Mouse (Mus musculus): ENCODE measurements at regions not wholly inside any gene's neighbourhood (a gene's known extent, or its start where the extent isn't known, plus 50 kb on each side); places are given as distances from the start of the nearest gene placed in this dataset.

DNA sequence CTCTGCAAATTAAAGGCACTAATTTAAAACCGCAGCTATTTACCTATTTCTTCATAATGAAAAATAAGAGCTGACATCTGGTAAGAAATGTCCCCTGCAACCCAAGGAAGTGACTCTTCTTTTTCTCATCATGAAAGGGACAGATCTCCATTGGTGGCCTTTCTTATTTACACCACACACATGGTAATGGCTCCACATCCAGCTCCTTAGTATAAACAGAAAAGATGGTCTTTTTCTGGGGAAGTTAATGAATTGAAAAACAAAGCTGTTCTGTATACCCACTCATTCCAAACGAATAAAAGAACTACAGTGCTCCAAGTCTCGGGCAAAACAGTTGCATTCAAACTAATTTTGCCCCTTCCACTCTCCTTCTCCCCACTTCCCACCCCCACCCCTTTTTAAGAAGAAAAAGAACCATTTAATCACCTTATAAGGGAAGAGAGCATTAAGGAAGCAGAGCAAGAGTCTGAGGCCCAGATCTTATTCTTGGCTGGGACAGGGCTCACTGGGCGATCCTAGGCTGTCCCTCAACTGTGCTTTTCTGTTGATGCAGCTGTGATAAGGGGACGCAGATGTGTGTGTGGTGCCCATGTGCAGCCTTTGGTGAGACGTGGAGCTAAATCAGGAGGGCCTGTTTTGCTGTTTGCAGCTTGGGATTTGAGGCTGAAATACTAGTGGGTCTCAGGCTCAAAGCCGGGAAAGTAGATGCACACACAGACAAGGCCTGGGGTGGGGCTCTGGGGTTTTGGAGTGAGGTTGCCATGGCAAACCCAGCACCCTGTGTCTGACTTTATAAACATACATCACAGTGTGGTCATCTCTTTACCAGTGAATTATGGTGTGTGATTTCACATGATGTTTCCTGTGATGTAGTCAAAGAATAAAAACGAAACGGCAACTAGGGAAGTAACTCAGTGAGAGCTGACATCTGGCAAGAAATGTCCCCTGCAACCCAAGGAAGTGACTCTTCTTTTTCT is 113.6 kb upstream of the Ercc6l2 start:
- 40% methylated on average over 9 of the region's 9 CpGs for WGBS
- Histone ChIP-seq H3K4me2 (replicated peaks) (no peak overlapping the region), H3K9me3 (no peaks in the 10 kb centered on the region), H3K27ac (replicated peaks) (no peak overlapping the region), H3K27me3 (no peaks in the 10 kb centered on the region), H3K4me1 (no peaks in the 10 kb centered on the region), H3K4me3 (no peak overlapping the region), H3K36me3 (no peaks in the 10 kb centered on the region), H3K9ac (replicated peaks) (no peak overlapping the region)
- no peak for ATAC-seq (replicated peaks)

DNA sequence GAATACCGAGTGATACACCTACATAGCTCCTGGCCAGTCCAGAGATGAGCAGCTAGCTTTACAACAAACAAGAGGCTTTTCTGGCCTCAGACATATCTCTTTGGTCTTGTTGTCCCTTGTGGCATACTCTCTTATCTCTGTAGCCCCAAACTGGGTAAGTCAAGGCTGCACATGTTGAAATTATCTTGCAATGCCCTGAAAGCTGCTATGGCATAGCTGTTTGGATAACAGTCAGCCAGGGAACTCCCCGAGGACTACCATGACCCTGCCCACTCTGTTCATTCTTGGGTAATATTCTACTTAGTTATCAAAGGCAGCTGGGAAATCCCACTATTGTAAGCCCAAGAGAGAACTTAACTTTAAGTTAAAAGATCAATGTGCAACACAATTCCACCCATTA is 106.5 kb upstream of the Ercc6l2 start:
- 88% methylated on average over 2 of the region's 2 CpGs for WGBS

DNA sequence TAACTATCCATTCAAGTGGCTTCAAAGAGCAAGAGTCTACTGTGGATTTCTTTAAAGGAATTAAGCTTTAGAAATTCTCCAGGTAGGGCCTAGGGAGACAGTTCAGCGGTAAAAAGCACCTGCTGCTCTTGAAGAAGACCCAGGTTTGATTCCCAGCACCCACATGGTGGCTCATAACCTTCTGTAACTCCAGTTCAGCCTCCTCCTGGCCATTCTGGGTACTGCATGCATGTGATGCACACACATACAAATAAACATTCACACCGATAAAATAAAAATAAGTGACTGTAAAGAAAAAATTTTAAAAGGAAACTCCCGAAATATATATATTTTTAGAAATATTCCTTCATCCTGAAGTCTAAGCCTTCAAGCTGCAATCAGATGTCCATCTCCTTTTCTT is 101.9 kb upstream of the Ercc6l2 start:
- no peak overlapping the region for H3K4me2 ChIP-seq (replicated peaks)

More for the DNA sequence above, 106.5 kb upstream of the Ercc6l2 start:
- H3K4me2 ChIP-seq (replicated peaks): no peak overlapping the region
- no peak overlapping the region for H3K27ac ChIP-seq (replicated peaks)
- no peaks in the 10 kb centered on the region for H3K4me1 ChIP-seq
- H3K27me3 ChIP-seq: no peaks in the 10 kb centered on the region
- H3K9me3 ChIP-seq: no peaks in the 10 kb centered on the region
- H3K4me3 ChIP-seq: no peak overlapping the region
- H3K36me3 ChIP-seq: no peaks in the 10 kb centered on the region
- no peak for ATAC-seq (replicated peaks)
- H3K9ac ChIP-seq (replicated peaks): no peak overlapping the region

DNA sequence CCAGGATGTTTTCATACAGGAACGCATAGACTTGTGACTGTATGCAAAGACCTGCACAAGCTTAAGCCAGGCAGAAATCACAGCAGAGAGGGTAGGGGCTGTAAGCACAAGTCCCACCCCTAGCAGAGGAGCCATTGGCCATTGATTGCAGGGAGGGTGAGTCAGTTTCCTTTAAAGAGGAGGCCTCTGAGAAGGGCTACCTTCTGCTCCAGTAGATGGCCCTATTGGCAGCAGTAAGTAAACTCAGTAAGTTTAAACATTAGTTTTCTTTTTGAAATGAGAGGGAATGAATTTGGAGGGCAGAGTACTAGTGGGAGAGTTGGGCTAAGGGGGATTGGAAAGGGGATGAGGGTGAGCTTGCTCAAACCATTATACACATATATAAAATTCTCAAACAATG is 98.5 kb upstream of the Ercc6l2 start:
- peaks cover 9% of the 10 kb centered on the region for H3K4me1 ChIP-seq
- H3K36me3 ChIP-seq: no peaks in the 10 kb centered on the region
- no peak overlapping the region for H3K27ac ChIP-seq (replicated peaks)
- no peak overlapping the region for H3K4me2 ChIP-seq (replicated peaks)
- ATAC-seq (replicated peaks): no peak
- no peak overlapping the region for H3K4me3 ChIP-seq
- no peak overlapping the region for H3K9ac ChIP-seq (replicated peaks)
- no peaks in the 10 kb centered on the region for H3K9me3 ChIP-seq
- WGBS: 95% methylated on average over 1 of the region's 1 CpGs
- H3K27me3 ChIP-seq: no peaks in the 10 kb centered on the region

More for the DNA sequence above, 101.9 kb upstream of the Ercc6l2 start:
- H3K9ac ChIP-seq (replicated peaks): no peak overlapping the region
- no peaks in the 10 kb centered on the region for H3K4me1 ChIP-seq
- H3K27ac ChIP-seq (replicated peaks): no peak overlapping the region
- no peaks in the 10 kb centered on the region for H3K9me3 ChIP-seq
- H3K27me3 ChIP-seq: no peaks in the 10 kb centered on the region
- 90% methylated on average over 3 of the region's 3 CpGs for WGBS
- no peak overlapping the region for H3K4me3 ChIP-seq
- no peak for ATAC-seq (replicated peaks)
- no peaks in the 10 kb centered on the region for H3K36me3 ChIP-seq

DNA sequence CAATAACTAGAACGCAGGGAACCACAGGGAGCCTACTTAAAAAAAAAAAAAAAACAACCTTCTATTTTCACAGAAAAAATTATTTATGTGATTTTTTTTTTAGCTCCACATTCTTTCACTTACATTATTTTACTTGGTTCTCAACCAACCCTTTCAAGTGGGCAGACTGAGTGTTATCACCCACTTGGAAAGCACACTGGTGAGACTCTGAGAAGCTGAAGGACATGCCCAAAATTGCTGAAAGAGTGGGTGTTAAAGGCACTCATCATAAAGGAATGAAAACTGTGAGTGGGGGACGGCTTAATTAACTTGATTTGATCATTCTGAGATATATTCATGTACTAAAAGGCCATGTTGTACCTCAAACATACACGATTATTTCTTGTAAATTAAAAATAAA is 97.8 kb upstream of the Ercc6l2 start:
- ATAC-seq (replicated peaks): no peak
- WGBS: 88% methylated on average over 3 of the region's 3 CpGs
- H3K36me3 ChIP-seq: no peaks in the 10 kb centered on the region
- no peaks in the 10 kb centered on the region for H3K27me3 ChIP-seq
- no peak overlapping the region for H3K4me2 ChIP-seq (replicated peaks)
- no peak overlapping the region for H3K4me3 ChIP-seq
- H3K4me1 ChIP-seq: peaks cover 9% of the 10 kb centered on the region
- no peak overlapping the region for H3K27ac ChIP-seq (replicated peaks)
- no peak overlapping the region for H3K9ac ChIP-seq (replicated peaks)
- no peaks in the 10 kb centered on the region for H3K9me3 ChIP-seq

DNA sequence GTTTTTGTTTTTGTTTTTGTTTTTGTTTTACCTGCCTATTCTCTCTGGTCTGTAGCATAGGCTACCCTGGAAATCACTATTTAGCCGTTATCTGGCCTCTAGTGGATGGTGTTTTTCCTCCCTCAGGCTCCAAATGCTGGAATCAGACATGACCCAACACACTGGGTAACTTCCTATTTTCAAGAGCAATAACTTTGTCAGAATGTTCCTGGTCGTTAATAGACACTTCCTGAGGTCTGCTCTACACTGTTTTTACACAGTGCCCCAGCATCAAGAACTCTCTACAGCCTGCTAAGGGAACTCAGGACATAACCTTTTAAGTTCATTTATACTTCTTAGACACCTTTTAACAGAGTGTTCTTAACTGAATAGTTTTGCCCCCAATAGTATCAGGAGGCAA is 96.3 kb upstream of the Ercc6l2 start:
- Histone ChIP-seq H3K4me2 (replicated peaks) (no peak overlapping the region), H3K27me3 (no peaks in the 10 kb centered on the region), H3K27ac (replicated peaks) (no peak overlapping the region), H3K36me3 (no peaks in the 10 kb centered on the region), H3K4me3 (no peak overlapping the region), H3K4me1 (peaks cover 9% of the 10 kb centered on the region), H3K9ac (replicated peaks) (no peak overlapping the region), H3K9me3 (no peaks in the 10 kb centered on the region)
- no peak for ATAC-seq (replicated peaks)
- 74% methylated on average over 2 of the region's 2 CpGs for WGBS

DNA sequence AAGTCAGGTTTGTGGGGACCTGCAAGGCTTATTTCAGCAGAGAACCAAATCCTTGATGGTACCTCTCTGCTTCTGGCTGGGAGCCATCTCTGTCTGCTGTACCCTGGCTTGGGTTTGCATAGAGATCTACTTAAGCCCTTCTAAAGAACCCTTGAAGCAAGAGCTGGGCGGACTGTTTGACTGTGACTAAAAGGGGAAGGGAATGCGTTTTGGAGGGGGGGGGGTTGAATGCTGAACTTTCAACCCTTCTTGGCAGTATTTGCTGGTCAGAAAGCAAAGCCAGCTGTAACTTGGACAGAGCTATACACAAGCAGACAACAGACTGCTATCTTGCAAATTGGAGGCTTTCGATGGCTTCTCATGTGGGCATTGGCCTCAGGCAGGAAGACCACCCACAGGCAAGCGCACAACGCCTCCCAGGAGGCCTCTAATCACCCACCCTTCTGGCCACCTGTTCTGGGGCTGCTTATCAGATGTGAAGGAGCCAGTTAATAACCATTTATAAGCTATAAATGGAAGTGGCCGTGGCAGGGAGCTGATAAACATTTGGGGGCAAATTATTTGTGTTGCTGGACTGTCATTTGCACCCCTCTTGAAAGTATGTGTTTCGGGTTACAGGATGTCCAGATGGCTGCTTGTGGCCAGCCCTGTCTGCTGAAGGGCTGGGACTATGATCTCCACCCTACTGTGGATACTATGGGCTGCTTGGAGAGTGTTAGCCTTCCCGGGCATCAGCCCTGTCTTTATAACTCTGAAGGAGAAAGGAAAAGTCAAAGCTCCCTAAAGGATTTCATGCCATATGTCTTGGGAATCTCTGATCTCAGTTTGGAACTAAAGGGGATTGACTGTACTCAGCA is 95.5 kb upstream of the Ercc6l2 start:
- H3K4me3 ChIP-seq: no peak overlapping the region
- no peaks in the 10 kb centered on the region for H3K27me3 ChIP-seq
- H3K9me3 ChIP-seq: no peaks in the 10 kb centered on the region
- 32% methylated on average over 8 of the region's 8 CpGs for WGBS
- peaks cover 9% of the 10 kb centered on the region for H3K4me1 ChIP-seq
- no peaks in the 10 kb centered on the region for H3K36me3 ChIP-seq
- no peak overlapping the region for H3K9ac ChIP-seq (replicated peaks)
- no peak overlapping the region for H3K27ac ChIP-seq (replicated peaks)
- ATAC-seq (replicated peaks): 0 out of 2 replicates have a peak, but pooled peaks have one; percentile 29
- H3K4me2 ChIP-seq (replicated peaks): no peak overlapping the region

DNA sequence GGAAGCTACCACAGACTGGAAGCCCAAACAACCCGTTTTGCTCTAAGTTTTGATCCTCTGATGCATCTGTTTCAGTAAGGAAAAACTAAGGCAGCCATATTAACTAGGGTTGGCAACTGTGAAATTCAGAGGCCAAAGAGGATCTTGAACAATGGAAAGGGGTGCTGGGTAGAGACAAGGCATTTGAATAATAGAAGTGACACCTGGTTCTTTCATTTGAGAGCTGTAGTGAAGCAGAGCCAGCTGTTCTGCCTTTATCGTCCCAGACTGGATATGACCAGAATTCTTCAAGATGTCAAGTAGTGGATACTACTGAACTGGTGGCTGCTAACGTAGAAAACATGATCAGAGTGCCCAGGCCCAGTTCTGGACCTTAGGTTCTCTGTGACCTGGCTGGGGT is 94.4 kb upstream of the Ercc6l2 start:
- Histone ChIP-seq H3K27ac (replicated peaks) (no peak overlapping the region), H3K9ac (replicated peaks) (no peak overlapping the region), H3K36me3 (no peaks in the 10 kb centered on the region), H3K27me3 (no peaks in the 10 kb centered on the region), H3K4me3 (no peak overlapping the region), H3K4me2 (replicated peaks) (no peak overlapping the region), H3K9me3 (no peaks in the 10 kb centered on the region), H3K4me1 (peaks cover 9% of the 10 kb centered on the region)
- no peak for ATAC-seq (replicated peaks)
- WGBS: 77% methylated on average over 3 of the region's 3 CpGs

DNA sequence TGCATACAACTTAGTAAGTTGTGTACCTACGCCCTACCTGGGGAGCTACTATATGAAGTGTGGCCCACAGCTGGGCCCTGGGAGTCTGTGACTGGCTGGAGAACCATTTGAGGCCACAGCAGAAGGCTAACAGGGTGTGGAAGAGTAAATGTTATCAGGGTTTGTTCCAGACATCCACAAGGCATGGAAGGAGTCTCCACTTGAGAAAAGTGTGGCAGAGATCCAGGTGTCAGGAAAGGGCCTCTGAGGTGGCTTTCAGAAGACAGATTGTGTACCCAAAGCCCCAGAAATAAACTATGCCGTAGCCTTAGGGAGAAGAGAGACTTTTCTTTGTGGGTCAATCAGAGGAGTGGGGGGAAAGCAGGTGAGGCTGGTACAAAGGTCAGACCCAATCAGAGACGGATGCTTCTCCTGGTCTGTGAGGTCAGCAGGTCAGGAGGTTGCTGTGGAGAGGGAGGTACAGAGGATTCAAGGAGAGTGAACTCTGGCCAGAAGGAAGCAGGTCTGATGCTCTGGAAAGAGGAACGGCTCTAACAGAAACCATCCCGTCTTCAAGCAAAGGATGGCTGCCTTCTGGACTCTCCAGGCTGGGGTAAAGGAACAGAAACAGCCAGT is 93.9 kb upstream of the Ercc6l2 start:
- H3K4me3 ChIP-seq: no peak overlapping the region
- H3K9me3 ChIP-seq: no peaks in the 10 kb centered on the region
- H3K4me1 ChIP-seq: peaks cover 9% of the 10 kb centered on the region
- no peak overlapping the region for H3K4me2 ChIP-seq (replicated peaks)
- 92% methylated on average over 5 of the region's 5 CpGs for WGBS
- no peaks in the 10 kb centered on the region for H3K36me3 ChIP-seq
- no peak overlapping the region for H3K27ac ChIP-seq (replicated peaks)
- H3K9ac ChIP-seq (replicated peaks): no peak overlapping the region
- ATAC-seq (replicated peaks): no peak
- no peaks in the 10 kb centered on the region for H3K27me3 ChIP-seq

DNA sequence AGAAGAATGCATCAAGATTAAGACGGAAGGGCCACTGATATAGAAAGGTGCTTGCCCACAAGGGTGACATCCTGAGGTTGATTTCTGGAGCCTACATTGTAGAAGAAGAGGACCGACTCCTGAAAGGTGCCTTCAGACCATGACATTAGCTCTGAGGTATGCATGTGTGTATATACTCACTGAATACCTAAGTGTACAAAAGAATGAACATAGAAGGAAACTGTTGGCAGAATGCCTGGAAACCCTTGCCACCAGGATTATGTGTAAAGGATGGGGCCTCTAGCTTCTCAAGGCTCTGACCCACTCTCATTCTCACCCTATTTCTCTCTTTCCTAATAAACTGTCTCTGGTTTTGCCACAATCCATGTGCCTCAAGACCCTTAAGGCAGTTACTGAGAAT is 90.7 kb upstream of the Ercc6l2 start:
- peaks cover 6% of the 10 kb centered on the region for H3K4me1 ChIP-seq
- H3K4me2 ChIP-seq (replicated peaks): no peak overlapping the region
- no peak overlapping the region for H3K4me3 ChIP-seq
- 68% methylated on average over 2 of the region's 2 CpGs for WGBS
- H3K27me3 ChIP-seq: no peaks in the 10 kb centered on the region
- no peak overlapping the region for H3K27ac ChIP-seq (replicated peaks)
- H3K9me3 ChIP-seq: no peaks in the 10 kb centered on the region
- H3K36me3 ChIP-seq: no peaks in the 10 kb centered on the region
- ATAC-seq (replicated peaks): no peak
- H3K9ac ChIP-seq (replicated peaks): no peak overlapping the region

DNA sequence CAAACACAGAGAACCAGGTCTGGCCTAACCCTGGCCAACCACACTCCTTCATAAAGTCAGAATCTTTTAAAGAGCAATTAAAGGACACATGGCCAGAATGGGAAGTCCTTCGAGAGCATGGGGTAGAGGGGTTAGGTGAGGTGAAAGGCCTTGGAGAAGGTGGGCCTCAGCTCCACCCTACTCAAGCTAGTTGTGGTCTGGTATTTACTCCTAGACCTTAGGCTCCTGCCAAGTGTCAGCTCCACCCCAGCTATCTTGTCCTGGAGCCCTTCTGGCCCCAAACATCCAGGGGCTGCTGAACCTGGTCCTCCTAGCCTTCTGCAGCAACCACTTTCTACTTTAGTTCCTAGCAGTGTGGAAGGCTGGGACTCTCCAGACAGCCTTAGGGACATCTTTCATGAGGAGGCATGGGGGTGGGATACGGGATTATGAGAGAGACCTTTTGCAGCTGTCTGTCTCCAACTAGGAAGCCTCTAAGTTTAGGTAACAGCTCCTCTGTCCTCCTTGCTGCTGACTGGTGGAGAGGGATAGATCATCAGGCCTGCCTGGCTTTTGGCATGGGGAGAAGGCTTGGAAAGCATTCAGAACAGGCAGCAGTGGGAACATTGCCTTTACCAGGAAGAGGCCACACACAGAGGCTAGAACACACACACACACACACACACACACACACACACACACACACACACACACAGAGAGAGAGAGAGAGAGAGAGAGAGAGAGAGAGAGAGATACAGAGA is 90.0 kb upstream of the Ercc6l2 start:
- Histone ChIP-seq H3K4me2 (replicated peaks) (no peak overlapping the region), H3K27ac (replicated peaks) (no peak overlapping the region), H3K4me1 (no peaks in the 10 kb centered on the region), H3K4me3 (no peak overlapping the region), H3K27me3 (no peaks in the 10 kb centered on the region), H3K9me3 (no peaks in the 10 kb centered on the region), H3K9ac (replicated peaks) (no peak overlapping the region), H3K36me3 (no peaks in the 10 kb centered on the region)
- no peak for ATAC-seq (replicated peaks)
- WGBS: 83% methylated on average over 2 of the region's 2 CpGs
